Mouse (Mus musculus) thymus, adult 2 months (tissue): ENCODE results near the gene Tmem101. TPM values are rescaled to one million over a fixed set of nuclear protein-coding genes. Genes with fewer than 3 reads are reported as not detected.

Experiments used
- DNase-seq: peaks from one replicate; pipeline ENCODE4 v3.0.0; 2021
- H3K27ac ChIP-seq: fragments of 200-500 bp; 2 replicates; pipeline ENCODE4 v1.5.1; 2012; ENCODE audit warnings: low read length, control low read depth; ENCODE audit not compliant: control insufficient read depth, insufficient read depth
- H3K27me3 ChIP-seq: fragments of 200-500 bp; 2 replicates; pipeline ENCODE4 v1.6.1; 2012; ENCODE audit warnings: mild to moderate bottlenecking, low read length, moderate library complexity, mixed read lengths; ENCODE audit not compliant: control insufficient read depth, insufficient read depth
- H3K36me3 ChIP-seq: fragments of 200-500 bp; 2 replicates; pipeline ENCODE4 v1.6.1; 2012; ENCODE audit warnings: mild to moderate bottlenecking, low read length, moderate library complexity; ENCODE audit not compliant: control insufficient read depth, insufficient read depth
- H3K4me1 ChIP-seq: fragments of 200-500 bp; replicated peaks from 2 replicates; pipeline ENCODE4 v1.6.1; 2012; ENCODE audit warnings: low read length; ENCODE audit not compliant: control insufficient read depth, insufficient read depth
- H3K4me3 ChIP-seq: fragments of 200-500 bp; 2 replicates; pipeline ENCODE4 v1.5.1; 2012; ENCODE audit warnings: mild to moderate bottlenecking, low read length, control low read depth, moderate library complexity; ENCODE audit not compliant: control insufficient read depth, insufficient read depth
- CTCF ChIP-seq: fragments of 200-500 bp; IDR thresholded peaks from 2 replicates; pipeline ENCODE4 v1.5.1; 2012; ENCODE audit warnings: mild to moderate bottlenecking, control low read depth, low read length, moderate library complexity, borderline replicate concordance; ENCODE audit not compliant: control insufficient read depth, poor library complexity, insufficient read depth; ENCODE audit errors: extremely low read depth
- POLR2A ChIP-seq: fragments of 200-500 bp; IDR thresholded peaks from 2 replicates; pipeline ENCODE4 v1.6.1; 2012; ENCODE audit warnings: mild to moderate bottlenecking, low read length, control low read depth, moderate library complexity; ENCODE audit not compliant: control insufficient read depth, poor library complexity, insufficient read depth; ENCODE audit errors: extremely low read depth
- WGBS: fragments of 180-500 bp; shearing (Covaris S2); methylation state at CpG from one replicate; pipeline ENCODE4 v1.1.7; 2018; 5-methylcytosine and 5-hydroxymethylcytosine counted together
- polyA plus RNA-seq: library from polyadenylated mRNA; depleted of rRNA; stranded (reverse); fragments of >200 nt; gene quantifications from 2 replicates; pipeline ENCODE4 v1.2.3, GENCODE M21; 2012; rRNA removed

Tmem101 gene
- 26.2 and 31.3 TPM in 2 replicates for polyA plus RNA-seq

GRCm38 (mm10) chr11:102156039-102156785, at the start of gene Tmem101:
Gene Tmem101 (minus strand): TSS chr11:102156404.
- under 1% methylated on average over 37 of the region's 37 CpGs for WGBS

GRCm38 (mm10) chr11:102201408-102201821, 45.2 kb upstream of the Tmem101 start:
- 93% methylated on average over 12 of the region's 12 CpGs for WGBS
- H3K27ac ChIP-seq, result no peak overlapping the region
- H3K4me1 ChIP-seq, result no peaks in the 10 kb centered on the region
- DNase-seq, result no peak
- no peaks in the 10 kb centered on the region for H3K27me3 ChIP-seq
- TF ChIP-seq POLR2A (no peak), CTCF (no peak)
- no peak overlapping the region for H3K4me3 ChIP-seq
- peaks cover 7% of the 10 kb centered on the region; the same call in 1 of the 2 replicates for H3K36me3 ChIP-seq

More at GRCm38 (mm10) chr11:102156039-102156785, at the start of gene Tmem101:
- Histone ChIP-seq H3K4me1 (peaks cover 7% of the 10 kb centered on the region), H3K27me3 (no peaks in the 10 kb centered on the region), H3K4me3 (peak within 1 kb of the TSS; percentile 61), H3K36me3 (no peaks in the 10 kb centered on the region), H3K27ac (no peak within 1 kb of the TSS)
- peak; percentile 79 for DNase-seq
- TF ChIP-seq POLR2A (0 out of 2 replicates have a peak, but pooled peaks have one; percentile 36), CTCF (no peak)

DNA sequence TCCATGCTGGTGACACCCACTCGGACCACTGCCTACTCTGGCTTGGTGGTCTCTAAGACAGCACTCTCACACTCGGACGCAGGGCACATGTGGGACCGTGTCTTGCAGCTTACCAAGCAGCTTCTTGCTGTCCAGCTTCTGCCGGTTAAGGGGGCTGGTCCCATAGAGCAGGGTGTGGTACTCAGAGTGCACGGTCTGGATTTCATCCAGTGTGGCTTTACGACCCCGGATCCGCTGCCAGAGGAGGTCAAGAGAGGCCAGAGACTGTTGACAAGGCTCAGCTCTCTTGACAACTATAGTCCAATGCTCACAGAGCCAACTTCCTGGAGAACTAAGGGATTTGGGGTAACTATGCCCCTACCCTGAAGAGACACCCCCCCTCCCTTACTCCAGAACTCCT, 43.7 kb upstream of the Tmem101 start:
- Histone ChIP-seq H3K27ac (no peak overlapping the region), H3K4me3 (no peak overlapping the region), H3K27me3 (no peaks in the 10 kb centered on the region), H3K4me1 (no peaks in the 10 kb centered on the region), H3K36me3 (peaks cover 12% of the 10 kb centered on the region)
- no peak for DNase-seq
- 94% methylated on average over 9 of the region's 9 CpGs for WGBS
- TF ChIP-seq CTCF (no peak), POLR2A (no peak)

DNA sequence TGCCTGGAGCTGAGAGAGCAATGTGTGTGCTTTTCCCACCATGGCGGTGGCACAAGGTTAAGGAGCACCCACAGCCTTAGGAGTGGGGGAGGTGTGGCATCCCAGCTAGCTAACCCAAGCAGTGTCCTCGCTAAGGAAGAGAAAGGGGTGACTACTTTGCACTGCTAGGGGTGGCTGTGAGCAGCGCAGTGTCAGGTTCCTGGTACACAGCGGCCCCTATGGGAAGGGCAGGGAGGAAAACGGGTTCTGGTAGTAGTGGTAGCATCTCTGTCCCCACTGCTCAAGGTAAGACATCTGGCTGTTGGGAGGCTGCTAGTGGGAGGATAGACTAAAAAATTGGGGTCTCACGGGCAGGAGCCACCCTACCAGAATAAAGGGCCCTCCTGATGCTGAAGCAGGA, 42.0 kb upstream of the Tmem101 start:
- Histone ChIP-seq H3K27ac (no peak overlapping the region), H3K4me1 (no peaks in the 10 kb centered on the region), H3K27me3 (no peaks in the 10 kb centered on the region), H3K4me3 (no peak overlapping the region), H3K36me3 (peaks cover 12% of the 10 kb centered on the region)
- no peak for DNase-seq
- WGBS, result 84% methylated on average over 6 of the region's 6 CpGs
- no peak for TF ChIP-seq CTCF
- TF ChIP-seq POLR2A, result no peak

- 95% methylated on average over 21 of the region's 21 CpGs for WGBS
- TF ChIP-seq POLR2A, result no peak
- TF ChIP-seq CTCF, result no peak
- no peaks in the 10 kb centered on the region for H3K4me1 ChIP-seq
- no peak overlapping the region for H3K27ac ChIP-seq
- no peak for DNase-seq
- H3K4me3 ChIP-seq, result no peak overlapping the region
- H3K36me3 ChIP-seq, result peaks cover 9% of the 10 kb centered on the region
- no peaks in the 10 kb centered on the region for H3K27me3 ChIP-seq
These were observed 40.0 kb upstream of the Tmem101 start for GRCm38 (mm10) chr11:102196018-102196797.

- WGBS, result 96% methylated on average over 9 of the region's 9 CpGs
- TF ChIP-seq POLR2A (no peak), CTCF (no peak)
- no peak overlapping the region for H3K4me3 ChIP-seq
- no peak for DNase-seq
- peaks cover 6% of the 10 kb centered on the region; the same call in 1 of the 2 replicates for H3K4me1 ChIP-seq
- H3K27ac ChIP-seq, result no peak overlapping the region
- peaks cover 5% of the 10 kb centered on the region; the same call in 1 of the 2 replicates for H3K36me3 ChIP-seq
- H3K27me3 ChIP-seq, result no peaks in the 10 kb centered on the region
These were observed 37.6 kb upstream of the Tmem101 start for GRCm38 (mm10) chr11:102193657-102194440.
